Mouse (Mus musculus): ENCODE data around the gene Nrxn3. TPM values are rescaled to one million over a fixed set of nuclear protein-coding genes. Genes with fewer than 3 reads are reported as not detected.

Nrxn3 gene
- polyA plus RNA-seq, 1 experiment from 2014 or later = 3.7 TPM

- no peak overlapping the region for H3K9ac ChIP-seq
- 90% methylated on average over 2 of the region's 2 CpGs for whole genome bisulfite sequencing
- no peaks in the 10 kb centered on the region for H3K9me3 ChIP-seq
- no peaks in the 10 kb centered on the region for H3K27me3 ChIP-seq
- H3K4me1 ChIP-seq = no peaks in the 10 kb centered on the region
- no peak overlapping the region for H3K4me2 ChIP-seq (replicated peaks)
- no peak for ATAC-seq (ENCODE audit: insufficient number of reproducible peaks, insufficient read depth, low FRiP score, low TSS enrichment)
- no peak overlapping the region for H3K4me3 ChIP-seq
- no peak overlapping the region for H3K27ac ChIP-seq
- no peaks in the 10 kb centered on the region for H3K36me3 ChIP-seq
Observed at GRCm38 (mm10) chr12:89829927-89830326, 1107.3 kb downstream of the Nrxn3 start.

- no peak overlapping the region for H3K27ac ChIP-seq
- no peak for ATAC-seq (ENCODE audit: insufficient number of reproducible peaks, insufficient read depth, low FRiP score, low TSS enrichment)
- 83% methylated on average over 5 of the region's 5 CpGs for WGBS
Observed at GRCm38 (mm10) chr12:89830350-89830749, 1107.7 kb downstream of the Nrxn3 start.

GRCm38 (mm10) chr12:89831300-89831699 lies 1108.6 kb downstream of the Nrxn3 start:
- Histone ChIP-seq H3K9me3 (no peaks in the 10 kb centered on the region), H3K27me3 (no peaks in the 10 kb centered on the region), H3K4me2 (replicated peaks) (no peak overlapping the region), H3K4me1 (no peaks in the 10 kb centered on the region), H3K36me3 (no peaks in the 10 kb centered on the region), H3K9ac (no peak overlapping the region), H3K4me3 (no peak overlapping the region), H3K27ac (no peak overlapping the region)
- no peak for ATAC-seq (ENCODE audit: insufficient number of reproducible peaks, insufficient read depth, low FRiP score, low TSS enrichment)
- 90% methylated on average over 6 of the region's 6 CpGs for WGBS

More at GRCm38 (mm10) chr12:89830350-89830749, 1107.7 kb downstream of the Nrxn3 start:
- Histone ChIP-seq H3K4me1 (no peaks in the 10 kb centered on the region), H3K9ac (no peak overlapping the region), H3K4me3 (no peak overlapping the region), H3K27me3 (no peaks in the 10 kb centered on the region), H3K4me2 (replicated peaks) (no peak overlapping the region), H3K36me3 (no peaks in the 10 kb centered on the region), H3K9me3 (no peaks in the 10 kb centered on the region)

- Histone ChIP-seq H3K27me3 (no peaks in the 10 kb centered on the region), H3K9me3 (no peaks in the 10 kb centered on the region), H3K27ac (no peak overlapping the region), H3K4me3 (no peak overlapping the region), H3K36me3 (no peaks in the 10 kb centered on the region), H3K4me1 (no peaks in the 10 kb centered on the region), H3K9ac (no peak overlapping the region), H3K4me2 (replicated peaks) (no peak overlapping the region)
- 72% methylated on average over 3 of the region's 3 CpGs for WGBS
- ATAC-seq (ENCODE audit: insufficient number of reproducible peaks, insufficient read depth, low FRiP score, low TSS enrichment) = no peak
Observed at GRCm38 (mm10) chr12:89836271-89836670, 1113.6 kb downstream of the Nrxn3 start.

- 94% methylated on average over 1 of the region's 1 CpGs for WGBS
- Histone ChIP-seq H3K27ac (no peak overlapping the region), H3K4me3 (no peak overlapping the region)
Observed at GRCm38 (mm10) chr12:89842861-89843260, 1120.2 kb downstream of the Nrxn3 start.

GRCm38 (mm10) chr12:89848116-89848515 lies 1125.4 kb downstream of the Nrxn3 start:
- Histone ChIP-seq H3K4me1 (no peaks in the 10 kb centered on the region), H3K4me3 (no peak overlapping the region), H3K27me3 (no peaks in the 10 kb centered on the region), H3K9me3 (no peaks in the 10 kb centered on the region), H3K36me3 (no peaks in the 10 kb centered on the region), H3K9ac (no peak overlapping the region), H3K27ac (no peak overlapping the region), H3K4me2 (replicated peaks) (no peak overlapping the region)
- ATAC-seq (ENCODE audit: insufficient number of reproducible peaks, insufficient read depth, low FRiP score, low TSS enrichment) = no peak
- WGBS = 78% methylated on average over 1 of the region's 1 CpGs

More at GRCm38 (mm10) chr12:89842861-89843260, 1120.2 kb downstream of the Nrxn3 start:
- Histone ChIP-seq H3K9ac (no peak overlapping the region), H3K9me3 (no peaks in the 10 kb centered on the region), H3K27me3 (no peaks in the 10 kb centered on the region), H3K36me3 (no peaks in the 10 kb centered on the region), H3K4me1 (no peaks in the 10 kb centered on the region), H3K4me2 (replicated peaks) (no peak overlapping the region)
- no peak for ATAC-seq (ENCODE audit: insufficient number of reproducible peaks, insufficient read depth, low FRiP score, low TSS enrichment)

DNA sequence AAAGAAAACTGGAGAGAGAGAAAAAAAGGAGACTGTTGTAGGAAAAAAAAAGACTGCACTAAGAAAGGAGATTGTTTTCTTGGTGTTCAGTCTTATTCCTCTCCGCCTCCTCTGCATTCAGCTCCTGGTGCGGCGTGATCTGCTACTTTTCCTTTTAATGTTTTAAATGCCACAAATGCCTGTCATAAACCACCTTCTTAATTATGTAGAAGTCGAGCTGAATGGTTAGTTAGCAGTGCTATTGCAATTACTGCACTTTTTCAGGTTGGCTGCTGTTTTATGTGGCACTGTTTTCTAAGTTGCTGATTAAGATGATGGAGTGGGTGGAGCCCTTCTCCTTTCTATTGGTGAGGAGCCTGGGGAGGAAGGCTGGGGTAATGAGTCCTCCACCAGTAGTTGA lies 1131.7 kb downstream of the Nrxn3 start:
- Histone ChIP-seq H3K4me1 (no peaks in the 10 kb centered on the region), H3K9me3 (no peaks in the 10 kb centered on the region), H3K4me3 (no peak overlapping the region), H3K36me3 (no peaks in the 10 kb centered on the region), H3K27me3 (no peaks in the 10 kb centered on the region), H3K9ac (no peak overlapping the region), H3K4me2 (replicated peaks) (no peak overlapping the region), H3K27ac (no peak overlapping the region)
- 41% methylated on average over 4 of the region's 4 CpGs for WGBS
- no peak for ATAC-seq (ENCODE audit: insufficient number of reproducible peaks, insufficient read depth, low FRiP score, low TSS enrichment)

- no peak overlapping the region for H3K9ac ChIP-seq
- H3K4me1 ChIP-seq = no peaks in the 10 kb centered on the region
- no peaks in the 10 kb centered on the region for H3K27me3 ChIP-seq
- H3K4me2 ChIP-seq (replicated peaks) = no peak overlapping the region
- H3K27ac ChIP-seq = no peak overlapping the region
- no peak for ATAC-seq (ENCODE audit: insufficient number of reproducible peaks, insufficient read depth, low FRiP score, low TSS enrichment)
- no peaks in the 10 kb centered on the region for H3K9me3 ChIP-seq
- H3K4me3 ChIP-seq = no peak overlapping the region
- H3K36me3 ChIP-seq = no peaks in the 10 kb centered on the region
Observed at GRCm38 (mm10) chr12:89867124-89867523, 1144.4 kb downstream of the Nrxn3 start.

GRCm38 (mm10) chr12:89882617-89883370 lies 1160.1 kb downstream of the Nrxn3 start:
- Histone ChIP-seq H3K9me3 (no peaks in the 10 kb centered on the region), H3K4me1 (no peaks in the 10 kb centered on the region), H3K27me3 (no peaks in the 10 kb centered on the region), H3K27ac (no peak overlapping the region), H3K4me2 (replicated peaks) (no peak overlapping the region), H3K36me3 (no peaks in the 10 kb centered on the region), H3K9ac (no peak overlapping the region), H3K4me3 (no peak overlapping the region)
- no peak for ATAC-seq (ENCODE audit: insufficient number of reproducible peaks, insufficient read depth, low FRiP score, low TSS enrichment)
- WGBS = 71% methylated on average over 8 of the region's 8 CpGs

DNA sequence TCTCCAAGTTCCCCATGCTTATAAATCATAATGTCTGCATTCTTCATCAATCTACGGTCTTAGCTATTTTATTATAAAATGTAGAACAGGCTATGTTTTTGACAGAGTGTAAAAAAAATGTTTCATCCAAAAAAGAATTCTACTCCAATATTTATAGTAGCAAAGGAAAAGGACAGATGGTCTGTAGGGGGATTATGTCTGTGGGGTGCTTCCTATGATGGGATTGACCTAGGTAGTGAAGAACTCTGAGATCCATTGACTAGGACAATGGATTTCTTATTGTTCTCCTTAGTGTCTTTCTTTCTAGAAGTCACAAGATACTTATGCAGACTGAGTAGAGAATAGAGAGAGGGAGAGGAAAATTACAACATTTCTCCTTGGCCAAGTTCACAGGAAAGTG lies 1161.9 kb downstream of the Nrxn3 start:
- H3K36me3 ChIP-seq = no peaks in the 10 kb centered on the region
- 98% methylated on average over 1 of the region's 1 CpGs for WGBS
- no peak for ATAC-seq (ENCODE audit: insufficient number of reproducible peaks, insufficient read depth, low FRiP score, low TSS enrichment)
- H3K4me3 ChIP-seq = no peak overlapping the region
- H3K27ac ChIP-seq = no peak overlapping the region
- H3K4me1 ChIP-seq = no peaks in the 10 kb centered on the region
- H3K4me2 ChIP-seq (replicated peaks) = no peak overlapping the region
- H3K9ac ChIP-seq = no peak overlapping the region
- H3K27me3 ChIP-seq = no peaks in the 10 kb centered on the region
- no peaks in the 10 kb centered on the region for H3K9me3 ChIP-seq

- Histone ChIP-seq H3K27me3 (no peaks in the 10 kb centered on the region), H3K36me3 (no peaks in the 10 kb centered on the region), H3K4me3 (no peak overlapping the region), H3K4me1 (no peaks in the 10 kb centered on the region), H3K9me3 (no peaks in the 10 kb centered on the region), H3K27ac (no peak overlapping the region), H3K4me2 (replicated peaks) (no peak overlapping the region), H3K9ac (no peak overlapping the region)
- ATAC-seq (ENCODE audit: insufficient number of reproducible peaks, insufficient read depth, low FRiP score, low TSS enrichment) = no peak
- WGBS = 80% methylated on average over 3 of the region's 3 CpGs
Observed at GRCm38 (mm10) chr12:89888647-89889046, 1166.0 kb downstream of the Nrxn3 start.

DNA sequence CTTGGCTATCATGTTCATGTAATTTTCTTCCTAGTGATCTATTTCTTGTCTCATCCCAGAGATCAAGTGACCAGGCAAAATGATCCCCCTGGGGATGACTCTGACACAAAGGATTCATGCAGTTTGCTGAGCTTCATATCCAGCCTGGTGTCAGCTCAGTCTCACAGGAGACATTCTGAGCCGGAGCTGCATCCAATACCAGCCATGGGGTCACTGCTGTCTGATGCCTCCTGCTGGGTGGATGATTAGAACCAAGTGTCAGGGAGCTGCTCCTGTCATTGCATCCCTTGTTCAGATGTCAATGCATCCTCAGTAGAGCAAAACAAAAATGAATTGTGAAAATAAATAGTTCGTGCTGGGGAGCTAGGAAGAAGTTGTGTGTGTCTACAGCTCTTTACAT lies 1174.2 kb downstream of the Nrxn3 start:
- 29% methylated on average over 2 of the region's 2 CpGs for WGBS
- no peak for ATAC-seq (ENCODE audit: insufficient number of reproducible peaks, insufficient read depth, low FRiP score, low TSS enrichment)
- H3K36me3 ChIP-seq = no peaks in the 10 kb centered on the region
- no peaks in the 10 kb centered on the region for H3K9me3 ChIP-seq
- H3K27ac ChIP-seq = no peak overlapping the region
- H3K27me3 ChIP-seq = no peaks in the 10 kb centered on the region
- H3K4me2 ChIP-seq (replicated peaks) = no peak overlapping the region
- no peaks in the 10 kb centered on the region for H3K4me1 ChIP-seq
- no peak overlapping the region for H3K4me3 ChIP-seq
- no peak overlapping the region for H3K9ac ChIP-seq
